Mouse (Mus musculus) MEL (cell line): Measurements from ENCODE around the gene Wdr19. TPM values are rescaled to one million over a fixed set of nuclear protein-coding genes. Genes with fewer than 3 reads are reported as not detected.
"Not testable (repeated sequence)": the region's sequence is repeated elsewhere in the genome, so short reads cannot be mapped to it uniquely, and the experiment has no call there.

Experiments used
- DNase-seq: peaks from one replicate; pipeline ENCODE4 v3.0.0; 2011; ENCODE audit warnings: low read depth, low spot score
- H3K27ac ChIP-seq: 2 replicates; pipeline ENCODE4 v1.5.1; 2012; ENCODE audit warnings: low read depth, mild to moderate bottlenecking, control low read depth, low read length, moderate library complexity; ENCODE audit not compliant: control insufficient read depth
- H3K27me3 ChIP-seq, 2 experiments: fragments of 150-350 bp in 1 of 2; sonication (generic) in 1 of 2; 2 replicates each; pipeline ENCODE4 v1.6.1; 2012; ENCODE audit warnings: low read length in 2 of 2, mild to moderate bottlenecking in 2 of 2, improper control_type of control experiment in 1 of 2, moderate library complexity in 1 of 2; ENCODE audit not compliant: insufficient read depth in 2 of 2, control insufficient read depth in 1 of 2
- H3K36me3 ChIP-seq, 2 experiments: 2 replicates each; pipeline ENCODE4 v1.6.1; 2012 to 2014; ENCODE audit warnings: low read length in 2 of 2, improper control_type of control experiment in 1 of 2, inconsistent platforms in 1 of 2, mild to moderate bottlenecking in 1 of 2; ENCODE audit not compliant: insufficient read depth in 2 of 2, control insufficient read depth in 1 of 2
- H3K4me1 ChIP-seq, 2 experiments: fragments of 150-350 bp in 1 of 2; sonication (generic) in 1 of 2; 2 replicates each; pipeline ENCODE4 v1.6.1; 2012; ENCODE audit warnings: low read length in 2 of 2, improper control_type of control experiment in 1 of 2, mild to moderate bottlenecking in 1 of 2; ENCODE audit not compliant: insufficient read depth in 2 of 2, control insufficient read depth in 1 of 2
- H3K4me3 ChIP-seq, 2 experiments: fragments of 150-350 bp in 1 of 2; sonication (generic) in 1 of 2; 2 replicates each; pipeline ENCODE4 v1.5.1; 2012; ENCODE audit warnings: low read depth in 2 of 2, low read length in 2 of 2, mild to moderate bottlenecking in 2 of 2, moderate library complexity in 2 of 2, control low read depth in 1 of 2, improper control_type of control experiment in 1 of 2; ENCODE audit not compliant: control insufficient read depth in 1 of 2, insufficient read depth in 1 of 2
- H3K79me2 ChIP-seq: 2 replicates; pipeline ENCODE4 v1.6.1; 2012; ENCODE audit warnings: mild to moderate bottlenecking, low read length, moderate library complexity; ENCODE audit not compliant: control insufficient read depth, poor library complexity, insufficient read depth
- H3K9ac ChIP-seq: 2 replicates; pipeline ENCODE4 v1.6.1; 2012; ENCODE audit warnings: low read depth, mild to moderate bottlenecking, control low read depth, low read length, moderate library complexity; ENCODE audit not compliant: control insufficient read depth, poor library complexity, severe bottlenecking
- H3K9me3 ChIP-seq: fragments of 150-350 bp; sonication (generic); replicated peaks from 2 replicates; pipeline ENCODE4 v1.6.1; 2012; ENCODE audit warnings: mild to moderate bottlenecking, low read length, improper control_type of control experiment, moderate library complexity; ENCODE audit not compliant: insufficient read depth
- ELF1 ChIP-seq: IDR thresholded peaks from 2 replicates; pipeline ENCODE4 v1.6.1; 2014; ENCODE audit warnings: low read depth, mild to moderate bottlenecking, inconsistent platforms, low read length, improper control_type of control experiment, moderate library complexity
- EP300 ChIP-seq, 2 experiments: IDR thresholded peaks; 2 replicates each; pipeline ENCODE4 v1.6.1; 2011; ENCODE audit warnings: improper control_type of control experiment in 2 of 2, low read length in 2 of 2, low read depth in 1 of 2, mild to moderate bottlenecking in 1 of 2
- ETS1 ChIP-seq: IDR thresholded peaks from 2 replicates; pipeline ENCODE4 v1.6.1; 2012; ENCODE audit warnings: low read depth, mild to moderate bottlenecking, inconsistent platforms, low read length, improper control_type of control experiment, moderate library complexity
- GABPA ChIP-seq: IDR thresholded peaks from 2 replicates; pipeline ENCODE4 v1.6.1; 2012; ENCODE audit warnings: low read depth, mild to moderate bottlenecking, inconsistent platforms, low read length, improper control_type of control experiment, moderate library complexity
- GATA1 ChIP-seq: IDR thresholded peaks from 2 replicates; pipeline ENCODE4 v1.6.1; 2011; ENCODE audit warnings: low read depth, low read length, improper control_type of control experiment
- HCFC1 ChIP-seq: IDR thresholded peaks from 2 replicates; pipeline ENCODE4 v1.6.1; 2012; ENCODE audit warnings: low read depth, mild to moderate bottlenecking, inconsistent platforms, low read length, improper control_type of control experiment, moderate library complexity
- KAT2A ChIP-seq: conservative IDR thresholded peaks from 2 replicates; pipeline ENCODE4 v1.6.1; 2012; ENCODE audit warnings: low read depth, low read length, improper control_type of control experiment, inconsistent platforms
- MAFK ChIP-seq: IDR thresholded peaks from 2 replicates; pipeline ENCODE4 v1.6.1; 2011; ENCODE audit warnings: low read depth, mild to moderate bottlenecking, low read length, improper control_type of control experiment, borderline replicate concordance
- MAX ChIP-seq: IDR thresholded peaks from 2 replicates; pipeline ENCODE4 v1.6.1; 2011; ENCODE audit warnings: low read length, improper control_type of control experiment
- MXI1 ChIP-seq: IDR thresholded peaks from 2 replicates; pipeline ENCODE4 v1.6.1; 2011; ENCODE audit warnings: mild to moderate bottlenecking, low read depth, low read length, improper control_type of control experiment
- SIN3A ChIP-seq: IDR thresholded peaks from 2 replicates; pipeline ENCODE4 v1.6.1; 2012; ENCODE audit warnings: low read length, improper control_type of control experiment, inconsistent platforms
- TBP ChIP-seq: IDR thresholded peaks from 2 replicates; pipeline ENCODE4 v1.8.0; 2011; ENCODE audit warnings: low read depth, low read length, improper control_type of control experiment
- TCF12 ChIP-seq: IDR thresholded peaks from 2 replicates; pipeline ENCODE4 v1.6.1; 2014; ENCODE audit warnings: low read depth, mild to moderate bottlenecking, inconsistent platforms, low read length, improper control_type of control experiment, moderate library complexity
- ZC3H11A ChIP-seq: IDR thresholded peaks from 2 replicates; pipeline ENCODE4 v1.6.1; 2012; ENCODE audit warnings: low read depth, mild to moderate bottlenecking, inconsistent platforms, low read length, improper control_type of control experiment
- polyA plus RNA-seq, 2 experiments: library from polyadenylated mRNA; stranded (reverse) in 1 of 2; unstranded in 1 of 2; fragments of >175 nt in 1 of 2; fragments of >200 nt in 1 of 2; gene quantifications; 2 replicates each; pipeline versions ENCODE4 v1.2.1 to v1.2.4; 2012; ENCODE audit warnings: low replicate concordance in 2 of 2, low read depth in 1 of 2; ENCODE audit not compliant: insufficient read length in 2 of 2, insufficient read depth in 1 of 2, missing spikeins in 1 of 2
- total RNA-seq: library from RNA; depleted of rRNA; stranded (reverse); fragments of 300-350 nt; gene quantifications from 2 replicates; pipeline ENCODE4 v1.2.3, GENCODE M21; 2012

The Wdr19 gene
- total and polyA plus RNA-seq, 3 experiments: 0.27 to 0.81 TPM; not detected in 1

GRCm38 (mm10) chr5:65298167-65298950 is 98.9 kb downstream of the Wdr19 start (continued):
- TF ChIP-seq ZC3H11A: no peak

- H3K4me3 ChIP-seq, H3K27me3 ChIP-seq, H3K79me2 ChIP-seq, H3K9ac ChIP-seq, H3K9me3 ChIP-seq: not testable (repeated sequence)
- H3K27ac ChIP-seq: peak overlapping the region; percentile 76
- H3K4me1 ChIP-seq: peaks cover 17 to 26% of the 10 kb centered on the region in 2 experiments
- DNase-seq: peak; percentile 66
- TF ChIP-seq ELF1 (peak; percentile 42; the same call in 1 of the 2 replicates), EP300 (IDR thresholded peaks at IDR 0.05; ENCODE audit: low read depth in 1 of 2, low read length in 2 of 2) (0 out of 4 replicates have a peak, but pooled peaks have one; percentile 26 to 46), SIN3A (0 out of 2 replicates have a peak, but pooled peaks have one; percentile 29), ETS1 (peak; percentile 81), GATA1 (0 out of 2 replicates have a peak, but pooled peaks have one; percentile 32), TCF12 (peak; percentile 22; the same call in 1 of the 2 replicates), MAX (0 out of 2 replicates have a peak, but pooled peaks have one; percentile 21), MXI1 (0 out of 2 replicates have a peak, but pooled peaks have one; percentile 50)
- H3K36me3 ChIP-seq: peaks cover 10 to 28% of the 10 kb centered on the region in 2 experiments
Observed at GRCm38 (mm10) chr5:65299623-65300022, 100.1 kb downstream of the Wdr19 start.

GRCm38 (mm10) chr5:65300121-65300520 is 100.6 kb downstream of the Wdr19 start:
- Histone ChIP-seq H3K27ac (peak overlapping the region; percentile 76), H3K4me1 (peaks cover 17 to 26% of the 10 kb centered on the region in 2 experiments), H3K36me3 (peaks cover 6 to 28% of the 10 kb centered on the region in 2 experiments; a peak in 3 of 4 replicates), H3K27me3 (no peaks in the 10 kb centered on the region), H3K9ac (no peak overlapping the region), H3K9me3 (no peaks in the 10 kb centered on the region), H3K4me3 (no peak overlapping the region), H3K79me2 (no peaks in the 10 kb centered on the region)
- peak; percentile 69 for DNase-seq
- TF ChIP-seq TBP (no peak), EP300 (IDR thresholded peaks at IDR 0.05; ENCODE audit: low read depth in 1 of 2, low read length in 2 of 2) (0 out of 4 replicates have a peak, but pooled peaks of 1 of the 2 experiments have one; percentile 9), GABPA (peak; percentile 62; the same call in 1 of the 2 replicates), HCFC1 (peak; percentile 37; the same call in 1 of the 2 replicates), ZC3H11A (0 out of 2 replicates have a peak, but pooled peaks have one; percentile 5), ELF1 (peak; percentile 73), KAT2A (no peak), ETS1 (peak; percentile 11; the same call in 1 of the 2 replicates), MAFK (peak; percentile 69; the same call in 1 of the 2 replicates)
